Mouse (Mus musculus) midbrain, embryonic 11.5 days (tissue): ENCODE measurements at regions not wholly inside any gene's neighbourhood (a gene's known extent, or its start where the extent isn't known, plus 50 kb on each side); places are given as distances from the start of the nearest gene placed in this dataset.

Experiments used
- ATAC-seq: fragments of 200-750 bp; cut with Nextera tagmentation; 2 replicates; pipeline ENCODE4 v1.8.0; 2017; ENCODE audit warnings: moderate TSS enrichment, moderate library complexity; ENCODE audit not compliant: low FRiP score
- DNase-seq: peaks from one replicate; pipeline ENCODE4 v3.0.0; 2015; ENCODE audit warnings: low spot score; ENCODE audit errors: missing footprints
- H3K27ac ChIP-seq: fragments of 300-500 bp; sonication (generic); 2 replicates; pipeline ENCODE4 v1.5.1; 2014; ENCODE audit warnings: low read depth, low read length
- H3K27me3 ChIP-seq: fragments of 300-500 bp; sonication (generic); 2 replicates; pipeline ENCODE4 v1.6.1; 2014; ENCODE audit warnings: mild to moderate bottlenecking, low read length, moderate library complexity, mixed read lengths; ENCODE audit not compliant: control insufficient read depth, insufficient read depth
- H3K36me3 ChIP-seq: fragments of 300-500 bp; sonication (generic); 2 replicates; pipeline ENCODE4 v1.6.1; 2014; ENCODE audit warnings: mild to moderate bottlenecking, low read length, moderate library complexity, mixed read lengths; ENCODE audit not compliant: control insufficient read depth, insufficient read depth
- H3K4me1 ChIP-seq: fragments of 300-500 bp; sonication (generic); 2 replicates; pipeline ENCODE4 v1.6.1; 2014; ENCODE audit warnings: low read length; ENCODE audit not compliant: control insufficient read depth, insufficient read depth
- H3K4me2 ChIP-seq: fragments of 300-500 bp; sonication (generic); 2 replicates; pipeline ENCODE4 v1.6.1; 2014; ENCODE audit warnings: mild to moderate bottlenecking, moderate library complexity
- H3K4me3 ChIP-seq: fragments of 300-500 bp; sonication (generic); 2 replicates; pipeline ENCODE4 v1.5.1; 2014; ENCODE audit warnings: low read depth, low read length
- H3K9ac ChIP-seq: fragments of 300-500 bp; sonication (generic); 2 replicates; pipeline ENCODE4 v1.6.1; 2014; ENCODE audit warnings: low read length
- H3K9me3 ChIP-seq: fragments of 300-500 bp; sonication (generic); 2 replicates; pipeline ENCODE4 v1.6.1; 2016; ENCODE audit warnings: low read length; ENCODE audit not compliant: control insufficient read depth
- WGBS: fragments of 180-500 bp; shearing (Covaris S2); extraction: QIAGEN DNeasy Blood & Tissue Kit; methylation state at CpG from one replicate; pipeline ENCODE4 v1.1.7; 2014; 5-methylcytosine and 5-hydroxymethylcytosine counted together

DNA sequence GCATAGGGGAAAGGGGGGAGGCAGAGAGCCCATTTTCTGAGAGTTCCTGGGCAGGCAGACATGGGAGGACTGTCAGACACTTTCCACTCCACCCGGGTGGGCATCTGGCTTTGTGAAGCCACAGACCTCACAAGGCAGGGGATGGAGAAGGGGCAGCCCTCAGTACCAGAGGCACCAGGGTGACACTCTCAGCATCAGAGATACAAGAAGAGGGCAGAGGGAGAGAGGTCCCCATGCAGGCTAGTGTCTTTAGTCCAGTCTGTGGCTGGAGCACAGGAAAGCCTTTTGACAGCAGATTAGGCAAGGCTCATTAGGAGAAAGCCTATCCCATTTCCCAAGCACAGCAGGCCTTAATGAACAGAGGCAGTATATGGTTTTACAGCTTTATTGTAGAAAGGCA is 175.5 kb downstream of the Manea start:
- DNase-seq: no peak
- no peaks in the 10 kb centered on the region for H3K9me3 ChIP-seq
- no peak overlapping the region for H3K4me2 ChIP-seq
- WGBS: 70% methylated on average over 1 of the region's 1 CpGs
- H3K36me3 ChIP-seq: no peaks in the 10 kb centered on the region
- H3K9ac ChIP-seq: no peak overlapping the region
- no peaks in the 10 kb centered on the region for H3K27me3 ChIP-seq
- no peak overlapping the region for H3K27ac ChIP-seq
- H3K4me1 ChIP-seq: no peaks in the 10 kb centered on the region
- 0 out of 2 replicates have a peak, but pooled peaks have one; percentile 58 for ATAC-seq
- no peak overlapping the region for H3K4me3 ChIP-seq

DNA sequence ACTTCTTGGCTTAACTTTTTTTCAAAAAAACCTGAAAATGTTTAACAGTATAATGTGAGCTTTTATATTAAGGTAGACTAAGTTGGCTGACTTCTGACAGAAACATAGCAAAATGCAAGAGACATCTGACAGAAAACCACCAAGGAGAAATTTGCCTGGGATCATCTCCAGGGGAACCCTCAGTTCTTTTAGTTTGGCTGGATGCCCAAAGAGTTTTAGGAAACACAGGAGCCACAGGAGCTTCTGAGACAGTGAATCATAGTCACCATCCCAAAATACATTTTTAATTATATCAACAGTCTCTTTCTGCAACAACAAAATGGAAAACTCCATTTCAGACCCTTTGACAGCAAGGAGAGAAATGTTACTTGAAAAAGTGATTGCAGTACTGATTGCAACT is 190.5 kb downstream of the Manea start:
- no peaks in the 10 kb centered on the region for H3K36me3 ChIP-seq
- ATAC-seq (no peak), DNase-seq (no peak)
- H3K27me3 ChIP-seq: no peaks in the 10 kb centered on the region
- no peaks in the 10 kb centered on the region for H3K4me1 ChIP-seq
- H3K27ac ChIP-seq: no peak overlapping the region
- H3K9me3 ChIP-seq: no peaks in the 10 kb centered on the region
- no peak overlapping the region for H3K9ac ChIP-seq
- H3K4me2 ChIP-seq: no peak overlapping the region
- H3K4me3 ChIP-seq: no peak overlapping the region
